Mouse (Mus musculus) lung, adult 2 months (tissue): ENCODE results near the gene Rgs14.

Experiments used
- CTCF ChIP-seq: fragments of 200-500 bp; IDR thresholded peaks from 2 replicates; pipeline ENCODE4 v1.5.1; 2011; ENCODE audit warnings: mild to moderate bottlenecking, low read length, control low read depth; ENCODE audit not compliant: insufficient read depth
- POLR2A ChIP-seq: fragments of 200-500 bp; IDR thresholded peaks from 2 replicates; pipeline ENCODE4 v1.6.1; 2011; ENCODE audit warnings: low read depth, mild to moderate bottlenecking, control low read depth, low read length, borderline replicate concordance; ENCODE audit errors: extremely low read depth

DNA sequence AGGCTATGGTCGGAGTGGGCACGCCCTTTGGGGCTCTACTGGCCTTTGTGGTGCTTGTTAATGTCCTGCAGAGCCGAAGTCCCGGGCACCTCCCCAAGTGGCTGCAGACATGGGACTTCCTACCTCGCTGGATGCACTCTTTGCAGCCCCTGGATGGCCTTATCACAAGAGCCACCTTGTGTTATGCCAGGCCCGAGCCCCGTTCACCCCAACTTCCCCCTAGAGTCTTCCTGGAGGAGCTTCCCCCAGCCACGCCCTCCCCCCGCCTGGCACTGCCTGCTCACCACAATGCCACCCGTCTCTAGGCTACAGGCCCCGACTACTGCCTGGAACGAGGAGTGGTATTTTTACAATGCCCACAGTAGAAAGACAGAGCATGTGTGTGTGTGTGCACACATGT lies 43.8 kb downstream of the Rgs14 start:
- no peak for TF ChIP-seq CTCF
- no peak for TF ChIP-seq POLR2A
